Mouse (Mus musculus) embryonic facial prominence, embryonic 10.5 days (tissue): ENCODE measurements around the gene Mlst8. TPM values are rescaled to one million over a fixed set of nuclear protein-coding genes. Genes with fewer than 3 reads are reported as not detected.

Source experiments
- DNase-seq: peaks from one replicate; pipeline ENCODE4 v3.0.0-alpha.2; 2017; ENCODE audit warnings: low spot score
- H3K27ac ChIP-seq: fragments of 300-500 bp; sonication (generic); replicated peaks from 2 replicates; pipeline ENCODE4 v1.5.1; 2016; ENCODE audit warnings: mild to moderate bottlenecking
- H3K27me3 ChIP-seq: fragments of 300-500 bp; sonication (generic); replicated peaks from 2 replicates; pipeline ENCODE4 v1.6.1; 2016; ENCODE audit warnings: low read depth, mild to moderate bottlenecking; ENCODE audit not compliant: poor library complexity, severe bottlenecking
- H3K36me3 ChIP-seq: fragments of 300-500 bp; sonication (generic); replicated peaks from 2 replicates; pipeline ENCODE4 v1.6.1; 2016; ENCODE audit warnings: mild to moderate bottlenecking, moderate library complexity
- H3K4me1 ChIP-seq: fragments of 300-500 bp; sonication (generic); 2 replicates; pipeline ENCODE4 v1.6.1; 2016
- H3K4me3 ChIP-seq: fragments of 300-500 bp; sonication (generic); 2 replicates; pipeline ENCODE4 v1.5.1; 2016; ENCODE audit warnings: mild to moderate bottlenecking, moderate library complexity
- H3K9me3 ChIP-seq: fragments of 300-500 bp; sonication (generic); 2 replicates; pipeline ENCODE4 v1.6.1; 2016; ENCODE audit warnings: mild to moderate bottlenecking
- WGBS: fragments of 180-500 bp; shearing (Covaris S2); methylation state at CpG from one replicate; pipeline ENCODE4 v1.1.7; 2016; 5-methylcytosine and 5-hydroxymethylcytosine counted together
- polyA plus RNA-seq: library from polyadenylated mRNA; unstranded; fragments of >200 nt; fragmentation: Nextera tagmentation; extraction: Ambion mirVana; gene quantifications from 2 replicates; pipeline ENCODE4 v1.2.1, GENCODE M21; 2016

Gene Mlst8
- polyA plus RNA-seq, 1 experiment from 2014 or later = 37.5 TPM

DNA sequence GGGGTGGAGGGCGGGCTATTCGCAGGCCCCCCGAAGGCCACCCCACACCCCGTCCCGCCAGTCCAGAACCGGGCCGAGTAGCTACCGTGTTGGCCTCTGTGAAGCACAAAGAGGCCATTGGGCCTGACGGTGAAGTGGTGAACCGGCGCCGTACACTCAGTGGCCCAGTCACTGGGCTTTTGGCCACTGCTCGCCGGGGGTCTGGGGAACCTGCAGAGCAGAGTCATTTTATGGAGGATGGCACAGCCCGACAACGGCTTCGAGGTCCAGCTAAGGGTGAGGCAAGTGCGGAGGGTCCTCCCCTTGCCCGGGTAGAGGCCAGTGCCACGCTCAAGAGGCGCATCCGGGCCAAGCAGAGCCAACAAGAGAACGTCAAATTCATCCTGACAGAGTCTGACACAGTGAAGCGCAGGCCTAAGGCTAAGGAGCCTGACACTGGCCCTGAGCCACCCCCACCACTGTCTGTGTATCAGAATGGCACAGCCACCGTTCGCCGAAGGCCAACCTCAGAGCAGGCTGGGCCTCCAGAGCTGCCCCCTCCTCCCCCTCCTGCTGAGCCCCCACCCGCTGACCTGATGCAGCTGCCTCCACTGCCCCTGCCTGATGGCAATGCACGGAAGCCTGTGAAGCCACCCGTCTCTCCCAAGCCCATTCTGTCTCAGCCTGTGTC, 26.5 kb upstream of the Mlst8 start:
- Histone ChIP-seq H3K9me3 (no peaks in the 10 kb centered on the region), H3K4me1 (peaks cover 13% of the 10 kb centered on the region), H3K36me3 (peaks cover 92% of the 10 kb centered on the region), H3K4me3 (no peak overlapping the region), H3K27me3 (peaks cover 22% of the 10 kb centered on the region), H3K27ac (0 out of 2 replicates have a peak overlapping the region, but pooled peaks have one; percentile 7)
- no peak for DNase-seq
- 90% methylated on average over 30 of the region's 30 CpGs for WGBS

DNA sequence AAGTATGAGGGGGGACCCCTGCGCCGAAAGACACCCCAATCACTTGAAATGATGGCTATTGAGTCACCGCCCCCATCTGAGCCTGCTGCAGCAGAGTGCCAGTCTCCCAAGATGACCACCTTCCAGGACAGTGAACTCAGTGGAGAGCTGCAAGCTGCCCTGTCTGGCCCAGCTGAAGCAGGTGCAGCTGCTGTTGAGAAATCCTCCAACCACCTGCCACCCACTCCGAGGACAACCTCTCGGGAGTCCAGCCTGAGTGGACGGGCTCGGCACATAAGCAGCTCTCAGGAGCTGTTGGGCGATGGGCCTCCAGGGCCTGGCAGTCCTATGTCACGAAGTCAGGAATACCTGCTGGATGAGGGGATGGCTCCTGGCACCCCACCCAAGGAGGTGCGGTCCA, 25.2 kb upstream of the Mlst8 start:
- Histone ChIP-seq H3K27me3 (peaks cover 22% of the 10 kb centered on the region), H3K9me3 (no peaks in the 10 kb centered on the region), H3K27ac (no peak overlapping the region), H3K4me1 (peaks cover 13% of the 10 kb centered on the region), H3K4me3 (no peak overlapping the region), H3K36me3 (peaks cover 79% of the 10 kb centered on the region)
- DNase-seq = no peak
- 93% methylated on average over 10 of the region's 10 CpGs for WGBS

DNA sequence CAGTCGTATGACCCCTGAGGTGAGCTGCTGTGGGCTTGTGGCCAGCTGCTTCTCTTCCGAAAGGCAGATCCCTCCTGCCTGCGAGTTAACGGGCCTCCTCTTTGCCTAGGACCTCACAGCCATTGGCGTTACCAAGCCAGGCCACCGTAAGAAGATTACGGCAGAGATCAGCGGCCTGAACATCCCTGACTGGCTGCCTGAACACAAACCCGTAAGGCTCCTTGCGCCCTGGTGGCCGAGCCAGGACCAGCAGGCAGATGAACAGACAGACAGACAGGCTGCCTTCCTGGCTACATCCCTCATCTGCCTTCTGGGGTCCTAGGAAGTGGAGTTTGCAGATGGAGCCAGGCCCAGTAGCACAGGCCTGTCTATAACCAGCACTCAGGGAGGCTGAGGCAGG, 23.3 kb upstream of the Mlst8 start:
- peak; percentile 25 for DNase-seq
- Histone ChIP-seq H3K36me3 (peaks cover 67% of the 10 kb centered on the region), H3K27ac (no peak overlapping the region), H3K4me3 (no peak overlapping the region), H3K9me3 (no peaks in the 10 kb centered on the region), H3K27me3 (peaks cover 19% of the 10 kb centered on the region), H3K4me1 (peaks cover 10% of the 10 kb centered on the region)
- WGBS = 41% methylated on average over 11 of the region's 11 CpGs

DNA sequence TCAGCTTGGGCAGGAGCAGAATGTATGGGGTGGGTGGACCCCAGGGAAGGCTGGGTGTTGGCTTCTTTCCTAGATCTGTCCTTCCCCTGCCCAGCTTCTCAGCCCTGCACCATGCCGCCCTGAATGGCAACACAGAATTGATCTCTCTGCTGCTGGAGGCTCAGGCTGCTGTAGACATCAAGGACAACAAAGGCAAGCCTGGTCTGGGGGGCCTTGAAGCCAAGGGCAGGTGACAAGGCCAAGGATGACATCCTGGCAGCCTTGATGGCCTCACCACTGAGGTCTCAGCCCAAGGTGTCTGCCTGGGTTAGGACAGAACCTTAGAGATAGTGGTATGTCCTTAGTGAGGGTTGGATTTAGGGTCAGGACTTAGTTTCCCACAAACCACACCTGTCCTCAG, 17.1 kb upstream of the Mlst8 start:
- Histone ChIP-seq H3K9me3 (no peaks in the 10 kb centered on the region), H3K36me3 (peaks cover 19% of the 10 kb centered on the region), H3K27me3 (peaks cover 1% of the 10 kb centered on the region; the same call in 1 of the 2 replicates), H3K4me1 (0 out of 2 replicates have a peak, but pooled peaks cover 10% of the 10 kb centered on the region), H3K4me3 (no peak overlapping the region), H3K27ac (no peak overlapping the region)
- WGBS = 84% methylated on average over 1 of the region's 1 CpGs
- no peak for DNase-seq

DNA sequence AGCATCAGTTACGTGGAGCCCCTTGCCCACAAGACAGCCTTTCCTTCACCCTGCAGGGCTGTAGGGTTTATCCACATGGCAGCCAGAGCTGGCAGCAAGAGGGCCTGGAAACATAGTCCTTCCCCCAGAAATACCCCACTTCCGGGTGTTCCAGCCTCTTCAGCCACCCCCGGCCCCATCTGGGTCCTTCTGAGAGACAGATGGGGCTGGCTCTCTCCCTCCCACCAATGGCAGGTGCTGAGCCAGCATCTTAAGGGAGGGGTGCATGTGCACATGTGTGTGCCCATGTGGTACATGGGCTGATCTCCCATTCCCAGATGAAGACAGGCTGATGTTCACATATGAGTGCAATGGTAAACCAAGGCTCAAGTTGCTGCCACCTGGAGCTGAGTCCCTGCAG, 16.6 kb upstream of the Mlst8 start:
- WGBS = 87% methylated on average over 3 of the region's 3 CpGs
- peaks cover 7% of the 10 kb centered on the region for H3K27me3 ChIP-seq
- no peak for DNase-seq
- H3K9me3 ChIP-seq = no peaks in the 10 kb centered on the region
- H3K4me3 ChIP-seq = no peak overlapping the region
- 0 out of 2 replicates have a peak, but pooled peaks cover 10% of the 10 kb centered on the region for H3K4me1 ChIP-seq
- H3K36me3 ChIP-seq = peaks cover 13% of the 10 kb centered on the region
- no peak overlapping the region for H3K27ac ChIP-seq

DNA sequence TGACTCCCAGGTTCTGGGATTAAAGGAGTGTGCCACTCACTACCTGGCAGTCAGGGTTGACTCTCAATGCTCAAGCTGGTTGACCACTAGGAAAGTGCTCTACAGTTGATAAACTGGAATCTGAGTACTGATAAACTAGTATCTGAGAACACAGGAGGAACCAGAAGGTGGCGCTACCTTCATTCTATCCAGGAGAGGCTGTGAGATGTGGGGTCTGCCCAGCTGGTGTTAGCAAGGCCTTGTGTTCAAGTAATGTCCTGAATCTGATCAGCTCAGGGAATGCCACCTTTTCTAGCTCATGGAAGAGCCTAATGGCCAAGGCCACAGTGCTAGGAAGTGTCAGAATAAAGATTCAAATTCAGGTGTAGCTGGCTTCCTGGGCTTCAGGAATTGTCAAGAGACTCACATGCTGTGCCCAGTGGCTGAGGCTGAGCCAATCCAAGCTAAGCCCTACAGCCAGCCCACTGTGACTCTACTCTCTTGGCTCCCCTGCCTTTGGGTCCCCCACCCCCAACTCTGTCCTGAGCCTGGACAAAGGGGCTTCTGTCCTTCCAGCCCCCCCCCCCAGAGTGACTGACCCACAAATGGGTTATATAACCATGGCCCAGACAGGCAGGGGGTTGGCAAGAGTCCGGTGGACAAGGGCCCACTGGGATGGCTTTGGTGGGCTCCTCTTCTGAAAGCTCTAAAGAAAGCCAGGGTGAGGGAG, 15.9 kb upstream of the Mlst8 start:
- Histone ChIP-seq H3K4me3 (no peak overlapping the region), H3K36me3 (peaks cover 13% of the 10 kb centered on the region), H3K9me3 (no peaks in the 10 kb centered on the region), H3K27ac (no peak overlapping the region), H3K27me3 (peaks cover 14% of the 10 kb centered on the region), H3K4me1 (peaks cover 16% of the 10 kb centered on the region)
- peak; percentile 62 for DNase-seq
- 39% methylated on average over 2 of the region's 2 CpGs for WGBS

DNA sequence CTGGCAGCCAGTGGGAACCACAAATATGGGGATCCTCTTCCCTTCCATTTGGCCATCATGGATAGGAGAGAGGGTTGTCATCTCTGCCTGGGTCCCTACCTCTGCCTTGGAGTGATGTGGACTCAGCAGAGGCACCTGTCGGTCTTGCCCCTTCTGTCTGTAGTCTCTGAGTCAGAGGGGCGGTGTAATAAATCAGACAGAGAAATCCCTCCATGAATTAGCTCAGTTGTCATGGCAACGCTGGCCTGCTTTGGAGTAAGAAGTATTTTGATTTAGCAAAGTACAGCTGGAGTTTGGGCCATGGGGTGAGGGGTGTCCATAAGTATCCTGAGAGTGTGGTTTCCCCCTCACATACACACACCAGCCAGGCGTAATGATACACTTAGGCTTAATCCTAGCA, 11.5 kb upstream of the Mlst8 start:
- H3K4me1 ChIP-seq = peaks cover 34% of the 10 kb centered on the region
- H3K9me3 ChIP-seq = no peaks in the 10 kb centered on the region
- no peaks in the 10 kb centered on the region for H3K36me3 ChIP-seq
- no peak overlapping the region for H3K27ac ChIP-seq
- peaks cover 53% of the 10 kb centered on the region for H3K27me3 ChIP-seq
- WGBS = 84% methylated on average over 4 of the region's 4 CpGs
- H3K4me3 ChIP-seq = no peak overlapping the region
- no peak for DNase-seq

DNA sequence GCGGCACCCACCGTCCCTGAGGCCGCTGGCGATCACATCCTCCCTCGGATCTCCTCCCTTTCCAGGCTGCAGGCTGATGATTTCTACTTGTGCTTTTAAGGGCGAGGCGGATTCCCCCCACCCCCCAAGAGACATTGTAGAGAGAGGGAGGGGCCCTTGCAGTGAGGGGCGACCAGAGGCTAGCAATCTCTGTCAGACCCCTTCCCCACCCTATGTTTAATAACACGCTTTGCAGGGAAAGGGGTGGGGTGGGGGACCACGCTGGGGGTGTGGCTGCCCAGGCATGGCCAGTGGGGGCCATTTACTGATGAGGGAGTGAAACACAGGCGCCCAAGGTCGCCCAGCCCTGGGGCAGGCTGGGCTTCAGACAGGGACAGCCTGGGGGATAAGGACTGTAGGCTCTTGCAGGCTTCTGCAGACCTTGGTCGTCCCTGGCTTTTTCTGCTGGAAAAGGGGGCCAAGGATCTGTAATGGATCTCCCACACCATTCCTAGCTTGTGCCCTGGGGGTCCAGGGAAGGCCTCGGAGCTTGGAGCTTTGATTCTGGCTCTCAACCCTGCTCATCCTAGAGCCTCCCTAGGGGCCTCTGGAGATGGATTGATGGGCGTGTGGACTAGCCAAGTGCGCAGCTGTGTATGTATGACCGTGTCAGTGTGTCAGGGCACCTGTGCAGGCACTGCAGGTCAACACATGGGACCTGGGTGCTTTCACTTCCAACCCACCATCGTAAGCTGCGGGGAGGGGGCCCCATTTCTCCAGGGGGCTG, 10.6 kb upstream of the Mlst8 start:
- Histone ChIP-seq H3K9me3 (no peaks in the 10 kb centered on the region), H3K4me3 (peak overlapping the region; percentile 88), H3K27ac (peak overlapping the region; percentile 85), H3K4me1 (peaks cover 32% of the 10 kb centered on the region), H3K36me3 (no peaks in the 10 kb centered on the region), H3K27me3 (peaks cover 56% of the 10 kb centered on the region)
- DNase-seq = no peak
- 21% methylated on average over 19 of the region's 19 CpGs for WGBS

DNA sequence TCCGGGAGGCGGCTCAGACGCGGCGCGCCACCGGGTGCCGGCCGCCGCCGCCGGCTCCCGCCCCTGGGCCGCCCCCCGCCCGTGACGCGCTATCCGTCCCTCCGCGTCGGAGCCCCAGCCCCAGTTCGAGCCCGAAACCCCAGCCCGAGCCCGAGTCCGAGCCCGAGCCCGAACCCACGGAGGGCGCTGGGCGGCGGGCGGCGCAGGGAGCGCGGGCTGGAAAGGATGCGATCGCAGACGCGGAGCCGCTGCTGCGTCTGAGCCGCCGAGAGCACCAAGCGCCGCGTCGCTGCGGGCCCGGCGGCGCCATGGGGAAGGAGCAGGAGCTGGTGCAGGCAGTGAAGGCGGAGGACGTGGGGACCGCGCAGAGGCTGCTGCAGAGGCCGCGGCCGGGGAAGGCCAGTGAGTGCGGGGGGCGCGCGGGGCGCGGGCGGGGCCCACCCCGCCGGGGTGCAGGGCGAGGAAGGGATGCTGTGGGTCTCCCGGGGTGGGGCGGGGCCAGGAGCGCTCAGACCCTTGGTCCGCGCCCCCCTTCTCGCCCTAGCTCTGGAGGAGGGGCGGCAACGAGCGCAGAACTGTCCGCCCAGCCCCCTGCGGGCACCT, 9.9 kb upstream of the Mlst8 start:
- Histone ChIP-seq H3K4me1 (peaks cover 32% of the 10 kb centered on the region), H3K27me3 (peaks cover 56% of the 10 kb centered on the region), H3K4me3 (peak overlapping the region; percentile 88), H3K36me3 (no peaks in the 10 kb centered on the region), H3K27ac (peak overlapping the region; percentile 85), H3K9me3 (no peaks in the 10 kb centered on the region)
- DNase-seq = peak; percentile 74
- WGBS = under 1% methylated on average over 81 of the region's 81 CpGs

DNA sequence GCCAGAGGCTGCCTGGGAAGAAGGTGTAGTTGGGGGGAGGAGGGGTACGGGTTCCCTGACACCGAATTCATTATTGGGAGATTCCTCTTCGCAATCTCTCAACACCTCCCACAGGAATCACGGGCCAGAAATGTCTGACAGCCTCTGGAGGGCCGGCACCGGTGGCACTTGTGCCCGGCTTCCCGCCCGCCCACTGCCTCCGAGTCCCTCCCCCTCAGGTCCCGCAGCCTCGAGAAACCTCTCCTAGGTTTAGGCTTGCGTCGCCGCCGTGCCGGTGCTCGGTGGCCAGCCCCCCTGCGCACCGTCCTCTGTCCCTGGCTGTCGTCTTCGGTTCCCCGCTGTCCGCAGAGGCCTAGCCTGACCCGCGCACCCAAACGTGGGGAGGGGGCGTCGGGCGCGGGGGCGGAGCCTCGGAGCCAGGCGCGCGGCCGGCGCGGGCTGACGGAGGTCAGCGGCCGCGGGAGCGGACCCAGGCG, 9.3 kb upstream of the Mlst8 start, which contains the start of gene Caskin1:
Caskin1 (plus strand) TSS at position 416 of the 476 bp plus-strand sequence.
- peaks cover 56% of the 10 kb centered on the region for H3K27me3 ChIP-seq
- peak within 1 kb of the TSS; percentile 88 for H3K4me3 ChIP-seq
- H3K36me3 ChIP-seq = no peaks in the 10 kb centered on the region
- peak; percentile 63 for DNase-seq
- peaks cover 32% of the 10 kb centered on the region for H3K4me1 ChIP-seq
- no peaks in the 10 kb centered on the region for H3K9me3 ChIP-seq
- peak within 1 kb of the TSS; percentile 85 for H3K27ac ChIP-seq
- under 1% methylated on average over 45 of the region's 45 CpGs for WGBS

DNA sequence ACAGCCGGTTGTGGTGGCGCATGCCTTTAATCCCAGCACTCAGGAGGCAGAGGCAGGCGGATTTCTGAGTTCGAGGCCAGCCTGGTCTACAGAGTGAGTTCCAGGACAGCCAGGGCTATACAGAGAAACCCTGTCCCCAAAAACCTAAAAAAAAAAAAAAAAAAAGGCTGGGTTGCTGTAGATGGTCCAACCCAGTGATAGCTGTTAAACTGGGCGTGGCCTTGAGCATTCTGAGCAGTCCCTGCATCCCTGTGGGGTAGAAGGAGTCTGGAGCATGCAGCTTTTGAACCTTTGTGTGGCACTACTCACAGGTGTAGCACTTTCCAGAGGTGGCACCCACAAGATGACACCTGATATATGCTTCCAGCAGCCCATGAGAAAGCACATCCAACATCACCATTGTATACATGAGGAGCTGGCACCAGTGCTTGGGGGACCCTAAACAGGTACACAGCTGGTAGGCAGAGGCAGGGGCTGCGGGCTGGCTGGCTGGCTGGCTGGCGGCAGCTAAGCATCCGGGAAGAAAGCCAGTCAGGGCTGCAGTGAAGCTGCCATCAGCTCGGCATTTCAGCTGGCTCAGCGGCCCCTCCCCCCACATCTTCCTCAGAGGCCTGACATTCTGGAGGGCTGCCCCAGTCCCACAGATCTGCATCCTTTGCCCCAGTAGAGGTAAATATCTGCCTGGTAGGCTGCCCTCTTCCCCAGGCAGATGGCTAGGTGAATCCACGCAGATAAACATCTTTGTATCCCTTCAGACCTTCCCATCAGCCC, 6.4 kb upstream of the Mlst8 start:
- Histone ChIP-seq H3K36me3 (no peaks in the 10 kb centered on the region), H3K27ac (no peak overlapping the region), H3K4me3 (peak overlapping the region; percentile 17; the same call in 1 of the 2 replicates), H3K9me3 (no peaks in the 10 kb centered on the region), H3K27me3 (peaks cover 48% of the 10 kb centered on the region), H3K4me1 (peaks cover 32% of the 10 kb centered on the region)
- WGBS = 47% methylated on average over 11 of the region's 11 CpGs
- DNase-seq = peak; percentile 48
